Mouse (Mus musculus): ENCODE data around the gene Gng5. TPM values are rescaled to one million over a fixed set of nuclear protein-coding genes. Genes with fewer than 3 reads are reported as not detected.

Gng5 gene
- total RNA-seq, 2 experiments from 2014 or later, result 409 to 580 TPM

DNA sequence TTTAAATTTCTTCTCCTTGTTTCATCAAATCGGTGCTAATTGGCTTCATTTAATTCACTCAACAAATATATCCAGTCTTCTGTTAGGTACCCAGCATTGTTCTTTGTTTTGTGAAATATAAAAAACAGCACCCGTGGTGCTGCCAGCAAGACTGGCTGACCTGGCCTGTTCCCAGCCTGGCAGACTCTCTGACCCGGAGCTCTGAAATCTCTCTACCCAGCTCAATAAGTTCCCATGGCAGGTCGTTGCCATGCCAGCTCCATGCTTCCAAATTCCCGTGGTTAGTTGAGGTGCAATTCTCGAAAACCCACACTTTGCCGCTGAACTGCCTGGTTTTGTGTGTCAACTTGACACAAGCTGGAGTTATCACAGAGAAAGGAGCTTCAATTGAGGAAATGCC lies 55.2 kb downstream of the Gng5 start:
- no peak for DNase-seq
- intact Hi-C loops (cut with DNase I), result loop anchor here (5.0 kb wide), 1 partner anchor 208 kb away; no protein-coding TSS in a partner anchor
- no peak for TF ChIP-seq CTCF (IDR thresholded peaks at IDR 0.05)
- H3K27ac ChIP-seq, result no peak overlapping the region
- no peak overlapping the region for H3K4me3 ChIP-seq

Other genes with a start within 250 kb of the Gng5 start
- 10 to 100 TPM; 25.2 to 28.8 TPM for gene Ssx2ip, start 95.2 kb upstream of the Gng5 start, total RNA-seq (2021)
- gene Ctbs, start 50.0 kb upstream of the Gng5 start, total RNA-seq (2021), result 1 to 10 TPM; 4.1 to 4.5 TPM
- gene Spata1, start 54 bp upstream of the Gng5 start, total RNA-seq (2021), result 1 to 10 TPM; 4.4 to 5.4 TPM
- 10 to 100 TPM; 12.3 to 12.8 TPM for gene Rpf1, start 21.6 kb downstream of the Gng5 start, total RNA-seq (2021)
- not detected for gene Uox, start 70.6 kb downstream of the Gng5 start, total RNA-seq (2021)
- gene Dnase2b, start 115.8 kb downstream of the Gng5 start, total RNA-seq (2021), result under 1 TPM in 1 of 2 experiments, not detected in 1; 0.14 TPM
- not detected for gene 4930503B20Rik, start 151.5 kb downstream of the Gng5 start, total RNA-seq (2021)
- 1 to 10 TPM in 1 of 2 experiments, under 1 TPM in 1; 0.59 to 2.2 TPM for gene Samd13, start 185.8 kb downstream of the Gng5 start, total RNA-seq (2021)